Mouse (Mus musculus): ENCODE measurements around the gene Pxn. TPM values are rescaled to one million over a fixed set of nuclear protein-coding genes. Genes with fewer than 3 reads are reported as not detected.
"Not testable (repeated sequence)": the region's sequence is repeated elsewhere in the genome, so short reads cannot be mapped to it uniquely, and the experiment has no call there.

Gene Pxn
- total RNA-seq, 4 experiments from 2014 or later: 18.3 to 27.8 (median 22.9) TPM

DNA sequence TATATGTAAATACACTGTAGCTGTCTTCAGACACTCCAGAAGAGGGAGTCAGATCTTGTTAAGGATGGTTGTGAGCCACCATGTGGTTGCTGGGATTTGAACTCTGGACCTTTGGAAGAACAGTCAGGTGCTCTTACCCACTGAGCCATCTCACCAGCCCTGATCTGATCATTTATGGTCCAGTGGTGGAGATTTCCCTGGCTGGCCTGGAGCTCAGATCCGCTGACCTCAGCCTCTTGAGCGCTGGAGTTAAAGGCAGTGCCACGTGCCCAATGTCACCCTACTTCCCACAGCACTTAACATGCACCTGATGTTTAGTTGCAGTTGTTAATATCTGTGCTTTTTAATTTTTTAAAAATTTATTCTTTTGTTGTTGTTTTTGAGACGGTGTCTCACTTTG, 71.2 kb downstream of the Pxn start:
- not testable (repeated sequence) for DNase-seq (ENCODE audit: low spot score in 2 of 2)

DNA sequence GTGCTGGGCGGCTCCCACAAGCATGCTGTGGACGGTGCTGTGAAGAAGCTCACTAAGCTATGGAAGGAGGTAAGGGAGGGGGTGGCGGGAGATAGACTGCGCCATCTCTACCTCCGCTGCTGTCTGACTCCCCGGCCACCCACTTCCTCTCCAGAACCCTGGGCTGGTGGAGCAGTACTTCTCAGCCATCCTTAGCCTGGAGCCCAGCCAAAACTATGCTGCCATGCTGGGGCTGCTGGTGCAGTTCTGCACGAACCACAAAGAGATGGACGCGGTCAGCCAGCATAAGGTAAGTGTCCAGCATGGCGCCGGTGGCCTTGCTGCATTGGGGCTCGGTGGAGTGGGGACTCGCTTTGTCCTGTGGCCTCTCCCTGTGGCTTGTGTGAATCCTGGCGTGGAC, 72.4 kb downstream of the Pxn start:
- DNase-seq (ENCODE audit: low spot score in 2 of 2): no peak

DNA sequence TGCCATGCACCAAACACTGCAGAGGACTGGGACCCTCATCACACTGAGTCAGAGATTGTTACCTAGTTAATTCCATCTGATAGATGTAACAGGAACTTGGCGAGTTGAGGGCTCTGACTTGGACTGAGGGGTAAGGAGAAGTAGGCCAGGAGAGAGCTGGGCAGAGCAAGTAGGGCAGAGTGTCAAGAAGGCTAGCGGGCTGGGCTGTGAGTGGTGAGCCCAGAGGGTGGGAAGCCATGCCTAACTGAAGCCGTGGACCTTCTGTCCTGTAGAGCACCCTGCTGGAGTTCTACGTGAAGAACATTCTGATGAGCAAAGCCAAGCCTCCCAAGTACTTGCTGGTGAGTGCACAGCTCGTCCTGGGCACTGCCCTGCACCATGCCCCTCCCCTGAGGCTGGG, 72.9 kb downstream of the Pxn start:
- no peak for DNase-seq (ENCODE audit: low spot score in 2 of 2)

DNA sequence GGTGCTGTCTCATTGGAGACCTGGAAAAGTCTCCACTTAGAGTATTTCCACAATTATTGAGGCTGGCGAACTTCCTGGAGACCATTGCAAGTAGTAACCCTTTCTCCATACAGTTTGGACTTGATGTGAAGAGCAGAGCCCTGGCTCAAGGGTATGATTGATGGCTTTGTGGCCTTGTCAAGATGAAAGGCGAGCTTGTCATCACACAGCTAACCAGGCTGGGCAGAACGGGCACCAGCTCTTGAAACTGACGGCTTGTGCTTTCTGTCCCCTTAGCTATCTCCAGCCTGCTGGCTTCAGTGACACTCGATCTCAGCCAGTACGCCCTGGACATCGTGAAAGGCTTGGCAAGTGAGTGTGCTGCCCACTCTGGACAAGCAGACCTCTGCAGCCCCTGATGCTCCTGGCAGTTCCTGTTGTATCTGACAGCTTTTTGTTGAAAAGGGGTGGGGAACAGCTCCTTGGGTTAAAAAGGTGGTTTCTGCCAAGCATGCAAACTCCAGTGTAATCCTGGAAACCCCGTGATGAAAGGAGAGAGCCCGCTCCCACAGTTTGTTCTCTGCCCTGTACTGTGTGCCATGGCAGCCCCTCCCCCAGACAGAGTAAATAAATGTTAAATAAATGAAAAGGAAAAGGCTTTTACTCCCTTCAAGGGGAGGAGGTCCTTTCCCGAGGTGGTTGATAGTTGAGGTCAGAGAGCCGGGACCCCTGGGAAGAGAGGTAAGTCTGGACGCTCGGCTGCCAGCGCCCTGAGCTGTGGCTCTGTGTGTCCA, 73.9 kb downstream of the Pxn start:
- no peak for DNase-seq (ENCODE audit: low spot score in 2 of 2)

DNA sequence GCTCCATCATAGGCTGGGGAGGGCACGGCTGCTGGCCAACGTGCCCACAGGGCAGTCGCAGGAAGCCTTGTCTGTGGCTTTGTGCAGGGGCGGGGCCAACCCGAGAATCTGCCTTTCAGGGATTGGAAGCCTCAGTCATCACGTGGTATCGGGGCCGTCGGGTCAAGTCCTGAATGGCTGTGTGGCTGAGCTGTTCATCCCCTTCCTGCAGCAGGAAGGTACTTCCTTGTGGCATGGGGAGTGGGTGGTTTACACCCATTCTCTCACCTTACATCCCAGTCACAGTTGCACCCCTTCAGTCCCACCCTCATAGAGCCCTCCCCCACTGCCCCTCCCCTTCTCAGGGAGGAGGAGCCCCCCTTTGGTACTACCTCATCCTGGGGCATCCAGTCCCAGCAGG, 75.2 kb downstream of the Pxn start:
- no peak for DNase-seq (ENCODE audit: low spot score in 2 of 2)

DNA sequence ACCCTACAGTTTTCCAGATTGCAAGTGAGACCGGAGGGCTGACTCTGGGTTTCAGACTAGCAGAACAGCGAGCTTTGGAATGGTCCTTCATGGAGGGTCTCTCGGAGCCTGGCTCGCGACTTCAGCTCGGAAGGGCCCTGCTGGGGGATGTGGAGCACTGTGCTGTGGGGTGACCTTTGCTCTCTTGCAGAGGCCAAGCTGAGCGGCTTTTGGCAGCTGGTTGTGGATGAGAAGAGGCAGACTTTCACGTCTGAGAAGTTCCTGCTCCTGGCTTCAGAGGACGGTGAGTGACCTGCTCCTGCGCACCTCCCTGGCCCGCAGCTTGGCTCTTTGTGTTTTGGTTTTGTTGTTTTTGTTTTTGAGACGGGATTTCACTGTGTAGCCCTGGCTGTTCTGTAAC, 79.1 kb downstream of the Pxn start:
- DNase-seq (ENCODE audit: low spot score in 2 of 2): no peak

DNA sequence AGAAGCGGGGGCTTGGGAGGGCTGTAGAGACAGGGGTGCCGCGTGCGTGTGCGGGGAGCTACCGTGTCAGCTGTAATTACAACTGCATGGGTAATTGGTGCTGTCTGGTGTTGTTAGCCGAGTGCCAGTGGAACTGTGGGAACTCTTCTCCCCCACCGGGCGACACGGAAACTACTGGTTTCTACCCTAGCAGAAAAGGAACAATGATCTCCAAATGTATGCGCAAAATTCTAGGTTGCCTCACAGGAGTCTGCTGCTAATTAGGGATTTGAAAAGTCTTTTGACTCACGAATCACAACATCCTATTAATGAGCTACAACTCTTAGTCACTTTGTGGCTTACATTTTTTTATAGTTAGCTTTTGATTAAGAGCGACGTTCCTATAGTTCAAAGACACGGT, 79.7 kb downstream of the Pxn start:
- no peak for DNase-seq (ENCODE audit: low spot score in 2 of 2)

DNA sequence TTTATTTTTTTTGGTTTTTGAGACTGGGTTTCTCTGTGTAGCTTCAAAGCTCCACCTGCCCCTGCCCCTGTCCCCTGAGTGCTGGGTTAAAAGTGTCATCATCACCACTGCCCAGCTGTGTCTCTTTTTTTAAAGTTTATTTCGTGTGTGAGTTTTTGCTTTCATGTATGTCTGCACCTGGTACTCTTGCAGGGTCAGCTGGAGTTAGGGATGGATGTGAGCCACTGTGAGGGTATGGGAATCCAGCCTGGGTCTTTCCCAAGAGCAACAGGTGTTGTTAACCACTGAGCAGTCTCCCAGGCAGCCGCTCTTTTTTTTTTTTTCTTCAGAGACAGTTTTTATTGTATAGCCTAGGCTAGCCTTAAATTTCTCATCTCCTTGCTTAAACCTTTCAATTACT, 80.3 kb downstream of the Pxn start:
- no peak for DNase-seq (ENCODE audit: low spot score in 2 of 2)

DNA sequence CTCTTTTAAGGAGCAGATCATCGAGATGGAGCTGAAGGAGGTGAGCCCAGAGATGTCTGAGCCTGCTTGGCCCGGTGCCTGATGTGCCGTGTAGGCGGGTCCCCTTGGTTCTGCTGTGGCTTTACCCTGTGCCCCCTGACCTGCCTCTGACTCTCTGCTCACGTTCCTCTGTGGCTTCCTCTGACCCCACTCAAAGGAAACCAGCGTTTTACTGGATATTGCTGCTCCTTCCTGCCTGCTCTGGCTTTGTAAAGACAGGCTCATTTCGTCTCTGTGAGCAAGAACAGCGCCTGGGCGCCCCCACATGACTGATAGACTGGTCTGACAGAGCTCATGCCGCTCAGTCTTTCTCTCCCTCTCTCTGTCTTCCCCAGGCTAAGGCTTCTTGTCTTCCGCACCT, 84.6 kb downstream of the Pxn start:
- DNase-seq (ENCODE audit: low spot score in 2 of 2): no peak

DNA sequence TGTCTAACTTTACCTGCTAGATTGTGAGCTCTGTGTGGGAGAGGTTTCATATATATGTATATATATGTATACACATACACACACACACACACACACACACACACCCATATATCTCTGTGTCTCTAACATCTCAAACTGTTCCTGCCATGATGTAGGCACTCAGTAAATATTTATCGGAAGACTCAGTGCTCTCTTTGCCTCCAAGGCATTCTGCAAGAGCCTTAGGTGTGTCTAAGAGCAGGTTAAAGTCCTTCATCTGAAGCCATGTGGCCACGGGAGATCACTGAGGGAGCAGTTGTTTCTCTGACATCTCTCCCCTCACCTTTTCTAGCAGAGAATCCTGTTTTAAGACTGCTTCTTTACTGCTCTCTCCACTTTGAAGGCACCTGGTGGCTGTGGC, 85.0 kb downstream of the Pxn start:
- no peak for DNase-seq (ENCODE audit: low spot score in 2 of 2)

DNA sequence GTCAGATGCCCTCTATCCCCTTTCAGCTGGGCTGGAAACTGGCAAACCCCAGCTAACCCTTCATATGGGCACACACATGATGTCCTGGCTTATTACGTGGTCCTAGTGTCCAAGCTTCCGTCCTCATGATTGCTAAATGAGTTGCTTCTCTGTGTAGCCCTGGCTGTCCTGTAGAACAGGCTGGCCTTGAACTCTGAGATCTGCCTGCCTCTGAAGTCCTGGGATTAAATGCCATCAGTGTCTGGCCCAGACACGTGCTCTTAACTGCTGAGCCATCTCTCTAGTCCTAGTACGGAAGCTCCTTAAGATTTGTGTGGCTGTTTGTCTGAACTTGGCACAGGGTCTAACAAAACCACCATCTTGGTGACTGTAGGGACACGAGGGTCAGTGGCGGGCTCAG, 97.1 kb downstream of the Pxn start:
- DNase-seq (ENCODE audit: low spot score in 2 of 2): no peak

Small RNA genes lying within 50 kb of the gene (microRNA-seq; reads per million reads assigned to microRNA genes)
- gene Mir7029: 0 reads per million in 2 experiments

Other genes starting within 250 kb of the Pxn start
- gene Rnf10, start 233.8 kb upstream of the Pxn start, total RNA-seq (2022): 100 to 1,000 TPM; 216 to 259 (median 243) TPM
- gene Coq5, start 227.0 kb upstream of the Pxn start, total RNA-seq (2022): 10 to 100 TPM; 40.4 to 43.6 (median 42.2) TPM
- gene Dynll1, start 205.7 kb upstream of the Pxn start, total RNA-seq (2022): 100 to 1,000 TPM; 550 to 617 (median 573) TPM
- gene Srsf9, start 179.5 kb upstream of the Pxn start, total RNA-seq (2022): 10 to 100 TPM; 55.2 to 70.1 (median 64.6) TPM
- 10 to 100 TPM; 19.2 to 21.4 (median 20.2) TPM for gene Gatc, start 165.5 kb upstream of the Pxn start, total RNA-seq (2022)
- 10 to 100 TPM; 20.7 to 24.6 (median 22.5) TPM for gene Triap1, start 165.5 kb upstream of the Pxn start, total RNA-seq (2022)
- gene Cox6a1, start 157.7 kb upstream of the Pxn start, total RNA-seq (2022): 100 to 1,000 TPM; 686 to 806 (median 740) TPM
- gene Msi1, start 77.1 kb upstream of the Pxn start, total RNA-seq (2022): 10 to 100 TPM; 43.2 to 58.9 (median 51.0) TPM
- not detected for gene Pla2g1b, start 40.4 kb upstream of the Pxn start, total RNA-seq (2022)
- gene Sirt4, start 22.0 kb upstream of the Pxn start, total RNA-seq (2022): 10 to 100 TPM; 27.1 to 38.6 (median 33.1) TPM
- gene Rplp0, start 52.8 kb downstream of the Pxn start, total RNA-seq (2022): 100 to 1,000 TPM; 188 to 223 (median 203) TPM
- gene Gcn1l1, start 58.6 kb downstream of the Pxn start, total RNA-seq (2022): 10 to 100 TPM; 60.7 to 71.6 (median 61.4) TPM
- 100 to 1,000 TPM in 2 of 4 experiments, 10 to 100 TPM in 2; 97.0 to 104 (median 99.4) TPM for gene Rab35, start 125.2 kb downstream of the Pxn start, total RNA-seq (2022)
- gene Bicdl1, start 224.9 kb downstream of the Pxn start, total RNA-seq (2022): 100 to 1,000 TPM; 135 to 148 (median 139) TPM

All from left cerebral cortex, adult 8-10 months (tissue).